Mouse (Mus musculus): Measurements from ENCODE around the gene Atg2b. TPM values are rescaled to one million over a fixed set of nuclear protein-coding genes. Genes with fewer than 3 reads are reported as not detected.

Atg2b gene
- total and polyA plus RNA-seq, 2 experiments from 2014 or later: 9.1 to 43.5 TPM

GRCm38 (mm10) chr12:105725736-105726135, 40.7 kb upstream of the Atg2b start:
- H3K36me3 ChIP-seq (ENCODE audit: insufficient read depth, low read length): no peaks in the 10 kb centered on the region
- H3K4me2 ChIP-seq (ENCODE audit: low read depth, low read length, poor library complexity, severe bottlenecking): no peak overlapping the region
- H3K27me3 ChIP-seq (ENCODE audit: insufficient read depth, low read length): no peaks in the 10 kb centered on the region
- no peak overlapping the region for H3K27ac ChIP-seq (ENCODE audit: low read depth, low read length)
- WGBS: 83% methylated on average over 13 of the region's 13 CpGs
- DNase-seq (ENCODE audit: low spot score) (no peak), ATAC-seq (ENCODE audit: low FRiP score) (no peak)
- no peak overlapping the region for H3K4me3 ChIP-seq (ENCODE audit: low read depth, low read length)
- TF ChIP-seq CTCF (IDR thresholded peaks at IDR 0.05): no peak
- H3K9me3 ChIP-seq (ENCODE audit: low read length): no peaks in the 10 kb centered on the region
- H3K9ac ChIP-seq (replicated peaks; ENCODE audit: low read length, poor library complexity, severe bottlenecking): no peak overlapping the region
- H3K4me1 ChIP-seq (ENCODE audit: insufficient read depth, low read length): peaks cover 8% of the 10 kb centered on the region; the same call in 1 of the 2 replicates

GRCm38 (mm10) chr12:105724616-105725015, 39.6 kb upstream of the Atg2b start:
- Histone ChIP-seq H3K4me2 (ENCODE audit: low read depth, low read length, poor library complexity, severe bottlenecking) (no peak overlapping the region), H3K4me3 (ENCODE audit: low read depth, low read length) (no peak overlapping the region), H3K4me1 (ENCODE audit: insufficient read depth, low read length) (peaks cover 8% of the 10 kb centered on the region; the same call in 1 of the 2 replicates), H3K9ac (replicated peaks; ENCODE audit: low read length, poor library complexity, severe bottlenecking) (no peak overlapping the region), H3K9me3 (ENCODE audit: low read length) (no peaks in the 10 kb centered on the region), H3K36me3 (ENCODE audit: insufficient read depth, low read length) (no peaks in the 10 kb centered on the region), H3K27ac (ENCODE audit: low read depth, low read length) (no peak overlapping the region), H3K27me3 (ENCODE audit: insufficient read depth, low read length) (no peaks in the 10 kb centered on the region)
- no peak for ATAC-seq (ENCODE audit: low FRiP score)
- TF ChIP-seq CTCF (IDR thresholded peaks at IDR 0.05): no peak
- WGBS: 50% methylated on average over 1 of the region's 1 CpGs
- no peak for DNase-seq (ENCODE audit: low spot score)

GRCm38 (mm10) chr12:105722657-105723056, 37.6 kb upstream of the Atg2b start:
- no peaks in the 10 kb centered on the region for H3K36me3 ChIP-seq (ENCODE audit: insufficient read depth, low read length)
- H3K4me3 ChIP-seq (ENCODE audit: low read depth, low read length): no peak overlapping the region
- WGBS: 3% methylated on average over 5 of the region's 5 CpGs
- peak; percentile 89 for TF ChIP-seq CTCF (IDR thresholded peaks at IDR 0.05)
- peaks cover 8% of the 10 kb centered on the region; the same call in 1 of the 2 replicates for H3K4me1 ChIP-seq (ENCODE audit: insufficient read depth, low read length)
- ATAC-seq (ENCODE audit: low FRiP score): peak; percentile 50; the same call in 1 of the 2 replicates
- H3K9ac ChIP-seq (replicated peaks; ENCODE audit: low read length, poor library complexity, severe bottlenecking): no peak overlapping the region
- no peaks in the 10 kb centered on the region for H3K9me3 ChIP-seq (ENCODE audit: low read length)
- H3K4me2 ChIP-seq (ENCODE audit: low read depth, low read length, poor library complexity, severe bottlenecking): no peak overlapping the region
- no peaks in the 10 kb centered on the region for H3K27me3 ChIP-seq (ENCODE audit: insufficient read depth, low read length)
- DNase-seq (ENCODE audit: low spot score): peak; percentile 82
- H3K27ac ChIP-seq (ENCODE audit: low read depth, low read length): 0 out of 2 replicates have a peak overlapping the region, but pooled peaks have one; percentile 67

DNA sequence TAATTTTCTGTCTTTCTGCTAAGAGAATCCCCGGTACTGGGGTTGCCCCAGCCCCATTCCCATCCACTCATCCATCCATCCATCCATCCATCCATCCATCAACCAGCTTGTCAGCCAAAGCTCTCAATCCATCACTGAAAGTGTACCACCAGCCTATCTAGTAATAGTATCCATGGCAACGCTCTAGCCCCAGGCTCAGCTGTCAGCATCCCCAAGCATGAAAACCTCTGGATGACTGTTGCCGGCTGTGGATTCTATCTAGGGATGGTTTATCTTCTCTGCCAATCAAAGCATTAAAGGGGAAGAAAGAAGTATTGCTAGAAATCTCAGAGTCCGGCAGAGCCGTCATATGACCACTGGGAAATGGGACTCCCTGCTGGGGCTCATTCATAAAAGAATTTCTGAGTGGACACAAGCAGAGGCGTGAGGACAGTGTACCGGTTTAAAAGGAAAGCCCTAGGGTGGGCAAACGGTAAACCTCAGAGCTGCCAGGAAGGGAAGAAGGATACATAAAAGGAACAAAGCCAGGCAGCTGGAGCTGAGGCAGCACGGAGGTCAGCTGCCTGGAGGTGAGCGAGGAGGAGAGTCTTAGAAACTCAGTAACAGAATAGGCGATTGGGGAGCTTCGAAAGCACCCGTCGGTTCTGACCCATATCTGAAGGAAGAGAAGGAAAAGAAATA, 36.6 kb upstream of the Atg2b start:
- ATAC-seq (ENCODE audit: low FRiP score) (peak; percentile 51; the same call in 1 of the 2 replicates), DNase-seq (ENCODE audit: low spot score) (peak; percentile 56)
- 25% methylated on average over 14 of the region's 14 CpGs for WGBS
- TF ChIP-seq CTCF (IDR thresholded peaks at IDR 0.05): no peak
- H3K4me3 ChIP-seq (ENCODE audit: low read depth, low read length): no peak overlapping the region
- no peaks in the 10 kb centered on the region for H3K36me3 ChIP-seq (ENCODE audit: insufficient read depth, low read length)
- H3K27ac ChIP-seq (ENCODE audit: low read depth, low read length): peak overlapping the region; percentile 67
- no peaks in the 10 kb centered on the region for H3K27me3 ChIP-seq (ENCODE audit: insufficient read depth, low read length)
- no peak overlapping the region for H3K9ac ChIP-seq (replicated peaks; ENCODE audit: low read length, poor library complexity, severe bottlenecking)
- H3K9me3 ChIP-seq (ENCODE audit: low read length): no peaks in the 10 kb centered on the region
- H3K4me1 ChIP-seq (ENCODE audit: insufficient read depth, low read length): peaks cover 8% of the 10 kb centered on the region; the same call in 1 of the 2 replicates
- peak overlapping the region; percentile 15 for H3K4me2 ChIP-seq (ENCODE audit: low read depth, low read length, poor library complexity, severe bottlenecking)

DNA sequence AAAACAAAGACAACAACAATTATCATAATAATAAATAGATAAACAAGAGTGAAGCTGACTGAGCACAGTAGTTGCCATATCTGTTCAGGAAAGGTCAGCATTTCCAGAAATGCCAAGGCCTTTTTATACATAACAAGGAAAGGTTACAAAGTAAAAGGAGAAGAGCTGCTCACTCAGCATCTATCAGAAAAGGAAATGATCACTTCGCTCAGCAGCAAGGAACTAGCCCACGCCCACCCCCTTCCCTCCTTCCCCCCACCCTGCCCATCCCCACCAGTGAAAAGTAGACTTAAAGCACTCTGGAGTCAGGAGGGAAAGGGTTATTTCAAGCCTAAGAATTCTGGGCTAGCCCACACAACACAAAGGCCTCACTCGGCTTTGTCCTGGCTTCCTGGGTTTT, 35.2 kb upstream of the Atg2b start:
- ATAC-seq (ENCODE audit: low FRiP score) (no peak), DNase-seq (ENCODE audit: low spot score) (no peak)
- Histone ChIP-seq H3K9me3 (ENCODE audit: low read length) (no peaks in the 10 kb centered on the region), H3K4me1 (ENCODE audit: insufficient read depth, low read length) (peaks cover 8% of the 10 kb centered on the region; the same call in 1 of the 2 replicates), H3K9ac (replicated peaks; ENCODE audit: low read length, poor library complexity, severe bottlenecking) (no peak overlapping the region), H3K36me3 (ENCODE audit: insufficient read depth, low read length) (no peaks in the 10 kb centered on the region), H3K4me3 (ENCODE audit: low read depth, low read length) (no peak overlapping the region), H3K27me3 (ENCODE audit: insufficient read depth, low read length) (no peaks in the 10 kb centered on the region), H3K4me2 (ENCODE audit: low read depth, low read length, poor library complexity, severe bottlenecking) (no peak overlapping the region), H3K27ac (ENCODE audit: low read depth, low read length) (no peak overlapping the region)
- 61% methylated on average over 3 of the region's 3 CpGs for WGBS
- TF ChIP-seq CTCF (IDR thresholded peaks at IDR 0.05): no peak

GRCm38 (mm10) chr12:105718616-105719015, 33.6 kb upstream of the Atg2b start:
- Histone ChIP-seq H3K27ac (ENCODE audit: low read depth, low read length) (no peak overlapping the region), H3K4me2 (ENCODE audit: low read depth, low read length, poor library complexity, severe bottlenecking) (no peak overlapping the region), H3K4me3 (ENCODE audit: low read depth, low read length) (no peak overlapping the region), H3K36me3 (ENCODE audit: insufficient read depth, low read length) (no peaks in the 10 kb centered on the region), H3K9ac (replicated peaks; ENCODE audit: low read length, poor library complexity, severe bottlenecking) (no peak overlapping the region), H3K9me3 (ENCODE audit: low read length) (no peaks in the 10 kb centered on the region), H3K27me3 (ENCODE audit: insufficient read depth, low read length) (no peaks in the 10 kb centered on the region), H3K4me1 (ENCODE audit: insufficient read depth, low read length) (peaks cover 8% of the 10 kb centered on the region; the same call in 1 of the 2 replicates)
- no peak for ATAC-seq (ENCODE audit: low FRiP score)
- no peak for TF ChIP-seq CTCF (IDR thresholded peaks at IDR 0.05)
- peak; percentile 41 for DNase-seq (ENCODE audit: low spot score)
- 75% methylated on average over 17 of the region's 17 CpGs for WGBS
